Mouse (Mus musculus): Measurements from ENCODE around the gene Tsga10ip. TPM values are rescaled to one million over a fixed set of nuclear protein-coding genes. Genes with fewer than 3 reads are reported as not detected.

Gene Tsga10ip
- total and polyA plus RNA-seq, 2 experiments from 2014 or later: 0.08 to 0.43 TPM

GRCm38 (mm10) chr19:5372724-5373123, 29.6 kb downstream of the Tsga10ip start:
- 94% methylated on average over 7 of the region's 7 CpGs for WGBS
- H3K9me3 ChIP-seq (ENCODE audit: low read length): no peaks in the 10 kb centered on the region

DNA sequence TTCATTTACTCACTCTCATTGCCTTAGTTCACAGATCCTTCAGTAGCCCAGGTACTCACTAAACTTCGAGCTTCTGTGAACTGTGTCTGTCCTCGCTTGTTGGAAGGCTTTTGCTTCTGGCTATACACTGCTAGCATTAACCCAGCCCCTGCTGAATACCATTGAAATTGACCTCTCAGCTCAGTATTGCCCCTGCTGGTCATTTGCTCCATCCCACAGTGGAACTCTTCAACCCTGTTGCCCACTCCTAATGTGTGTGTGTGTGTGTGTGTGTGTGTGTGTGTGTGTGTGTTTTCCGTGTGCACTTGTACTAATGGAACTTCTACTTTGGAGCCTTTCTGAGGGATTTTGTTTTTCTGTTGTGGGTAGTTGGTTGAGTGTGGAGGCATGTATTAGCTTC, 31.4 kb downstream of the Tsga10ip start:
- H3K4me3 ChIP-seq (ENCODE audit: low read depth, low read length): no peak overlapping the region
- peaks cover 9% of the 10 kb centered on the region for H3K4me1 ChIP-seq (ENCODE audit: insufficient read depth)
- DNase-seq: no peak
- no peak overlapping the region for H3K9ac ChIP-seq
- no peak for ATAC-seq
- H3K36me3 ChIP-seq (ENCODE audit: insufficient read depth): peaks cover 52% of the 10 kb centered on the region
- TF ChIP-seq CTCF (IDR thresholded peaks at IDR 0.05; ENCODE audit: low read depth): peak; percentile 43
- 86% methylated on average over 3 of the region's 3 CpGs for WGBS
- no peaks in the 10 kb centered on the region for H3K9me3 ChIP-seq (ENCODE audit: low read length)
- H3K4me2 ChIP-seq (ENCODE audit: low read depth): no peak overlapping the region
- no peaks in the 10 kb centered on the region for H3K27me3 ChIP-seq (ENCODE audit: insufficient read depth, low read length)
- H3K27ac ChIP-seq (ENCODE audit: low read depth, low read length): no peak overlapping the region

More at GRCm38 (mm10) chr19:5372724-5373123, 29.6 kb downstream of the Tsga10ip start:
- Histone ChIP-seq H3K4me3 (ENCODE audit: low read depth, low read length) (no peak overlapping the region), H3K36me3 (ENCODE audit: insufficient read depth) (peaks cover 58% of the 10 kb centered on the region), H3K27ac (ENCODE audit: low read depth, low read length) (no peak overlapping the region), H3K27me3 (ENCODE audit: insufficient read depth, low read length) (no peaks in the 10 kb centered on the region), H3K4me1 (ENCODE audit: insufficient read depth) (peaks cover 4% of the 10 kb centered on the region), H3K9ac (no peak overlapping the region), H3K4me2 (ENCODE audit: low read depth) (no peak overlapping the region)
- no peak for TF ChIP-seq CTCF (IDR thresholded peaks at IDR 0.05; ENCODE audit: low read depth)
- no peak for ATAC-seq
- no peak for DNase-seq

- Histone ChIP-seq H3K27me3 (ENCODE audit: insufficient read depth, low read length) (no peaks in the 10 kb centered on the region), H3K4me2 (ENCODE audit: low read depth) (peak overlapping the region; percentile 66), H3K4me3 (ENCODE audit: low read depth, low read length) (peak overlapping the region; percentile 92), H3K4me1 (ENCODE audit: insufficient read depth) (peaks cover 13% of the 10 kb centered on the region), H3K36me3 (ENCODE audit: insufficient read depth) (peaks cover 51% of the 10 kb centered on the region), H3K9me3 (ENCODE audit: low read length) (no peaks in the 10 kb centered on the region), H3K27ac (ENCODE audit: low read depth, low read length) (no peak overlapping the region), H3K9ac (peak overlapping the region; percentile 76)
- TF ChIP-seq CTCF (IDR thresholded peaks at IDR 0.05; ENCODE audit: low read depth): peak; percentile 32
- DNase-seq (no peak), ATAC-seq (no peak)
- WGBS: 14% methylated on average over 11 of the region's 11 CpGs
These were observed 34.9 kb downstream of the Tsga10ip start for GRCm38 (mm10) chr19:5367455-5367854.

GRCm38 (mm10) chr19:5367053-5367359, 35.3 kb downstream of the Tsga10ip start, which contains the start of gene Banf1:
Gene Banf1, minus strand, starts transcription at chr19:5367168.
- WGBS: 1% methylated on average over 33 of the region's 33 CpGs
- no peaks in the 10 kb centered on the region for H3K9me3 ChIP-seq (ENCODE audit: low read length)

DNA sequence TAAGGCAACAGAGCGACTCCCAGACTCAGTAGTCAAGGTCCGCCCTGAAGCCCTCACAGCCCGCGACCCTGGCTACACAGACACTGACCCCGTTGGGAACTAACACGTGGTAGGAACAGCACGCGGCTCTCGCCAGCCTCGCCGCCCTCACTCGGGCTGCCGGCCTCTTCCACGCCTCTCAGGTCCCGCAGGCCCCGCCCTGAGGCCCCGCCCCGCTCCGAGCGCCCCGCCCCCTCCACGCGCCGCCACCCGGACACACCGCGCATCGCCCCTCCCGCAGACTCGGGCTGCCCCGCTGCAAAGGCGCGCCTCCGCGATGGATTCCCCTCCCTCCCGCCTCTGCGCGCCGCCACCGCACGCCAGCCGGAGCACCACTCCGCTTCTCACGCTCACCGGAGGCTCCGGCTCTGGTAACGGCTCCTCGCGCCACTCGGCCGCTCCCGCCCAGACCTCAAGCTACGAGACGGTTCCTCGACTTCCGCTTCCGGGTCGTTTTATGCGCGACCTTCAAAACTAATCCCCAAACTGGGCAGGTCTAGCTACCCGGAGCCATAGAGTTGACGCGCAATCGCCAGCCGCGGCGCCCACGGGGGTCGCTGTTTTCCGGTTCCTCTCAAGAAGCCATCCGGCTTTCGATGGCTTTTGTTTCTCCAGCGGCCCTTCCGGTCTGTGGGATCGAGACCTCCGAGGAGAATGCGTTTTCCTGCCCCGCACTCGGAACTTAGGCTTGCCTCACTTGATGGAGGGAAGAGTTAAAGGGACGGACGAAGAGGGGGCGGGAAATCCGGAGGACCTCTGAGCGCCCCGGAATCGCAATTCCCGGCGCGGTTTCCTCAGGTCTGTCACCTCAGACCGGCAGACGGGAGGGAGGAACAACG, 35.9 kb downstream of the Tsga10ip start, which contains the start of gene Eif1ad:
Eif1ad (plus strand) TSS at position 567 of the 878 bp plus-strand sequence.
- H3K4me3 ChIP-seq (ENCODE audit: low read depth, low read length): peak within 1 kb of the TSS; percentile 92
- ATAC-seq: peak; percentile 96
- H3K27me3 ChIP-seq (ENCODE audit: insufficient read depth, low read length): no peaks in the 10 kb centered on the region
- TF ChIP-seq CTCF (IDR thresholded peaks at IDR 0.05; ENCODE audit: low read depth): peak; percentile 29
- peak within 1 kb of the TSS; percentile 97 for H3K27ac ChIP-seq (ENCODE audit: low read depth, low read length)
- H3K4me2 ChIP-seq (ENCODE audit: low read depth): peak within 1 kb of the TSS; percentile 66
- DNase-seq: peak; percentile 98
- peak within 1 kb of the TSS; percentile 76 for H3K9ac ChIP-seq
- peaks cover 13% of the 10 kb centered on the region for H3K4me1 ChIP-seq (ENCODE audit: insufficient read depth)
- peaks cover 42% of the 10 kb centered on the region for H3K36me3 ChIP-seq (ENCODE audit: insufficient read depth)
- no peaks in the 10 kb centered on the region for H3K9me3 ChIP-seq (ENCODE audit: low read length)
- 2% methylated on average over 88 of the region's 92 CpGs for WGBS

More at GRCm38 (mm10) chr19:5367053-5367359, 35.3 kb downstream of the Tsga10ip start, which contains the start of gene Banf1:
- no peak for DNase-seq
- peaks cover 47% of the 10 kb centered on the region for H3K36me3 ChIP-seq (ENCODE audit: insufficient read depth)
- peak within 1 kb of the TSS; percentile 76 for H3K9ac ChIP-seq
- peak within 1 kb of the TSS; percentile 66 for H3K4me2 ChIP-seq (ENCODE audit: low read depth)
- ATAC-seq: peak; percentile 8
- H3K27ac ChIP-seq (ENCODE audit: low read depth, low read length): peak within 1 kb of the TSS; percentile 97
- H3K4me3 ChIP-seq (ENCODE audit: low read depth, low read length): peak within 1 kb of the TSS; percentile 92
- H3K27me3 ChIP-seq (ENCODE audit: insufficient read depth, low read length): no peaks in the 10 kb centered on the region
- TF ChIP-seq CTCF (IDR thresholded peaks at IDR 0.05; ENCODE audit: low read depth): no peak
- H3K4me1 ChIP-seq (ENCODE audit: insufficient read depth): peaks cover 13% of the 10 kb centered on the region

DNA sequence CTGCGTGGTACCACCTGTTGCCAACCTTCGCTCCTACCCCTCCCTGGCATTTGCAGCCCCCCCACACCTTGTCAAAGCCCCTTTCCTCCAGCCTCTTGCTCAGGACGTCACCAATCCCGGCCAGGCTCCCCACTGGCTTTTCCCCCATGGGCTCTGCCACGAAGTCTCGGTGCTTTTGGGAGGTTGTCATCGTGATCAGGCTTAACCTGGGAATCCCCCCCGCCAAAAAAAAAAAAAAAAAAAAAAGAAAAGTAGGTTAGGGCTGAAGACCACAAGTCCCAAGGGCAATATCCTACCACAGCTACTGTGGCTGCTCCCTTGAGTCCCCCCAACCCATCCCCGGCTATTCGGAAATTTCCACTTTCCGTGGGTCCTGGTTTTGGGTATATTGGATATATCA, 36.6 kb downstream of the Tsga10ip start:
- no peaks in the 10 kb centered on the region for H3K27me3 ChIP-seq (ENCODE audit: insufficient read depth, low read length)
- peaks cover 39% of the 10 kb centered on the region for H3K36me3 ChIP-seq (ENCODE audit: insufficient read depth)
- TF ChIP-seq CTCF (IDR thresholded peaks at IDR 0.05; ENCODE audit: low read depth): no peak
- peak overlapping the region; percentile 76 for H3K9ac ChIP-seq
- H3K9me3 ChIP-seq (ENCODE audit: low read length): no peaks in the 10 kb centered on the region
- ATAC-seq (no peak), DNase-seq (no peak)
- peak overlapping the region; percentile 97 for H3K27ac ChIP-seq (ENCODE audit: low read depth, low read length)
- peaks cover 13% of the 10 kb centered on the region for H3K4me1 ChIP-seq (ENCODE audit: insufficient read depth)
- peak overlapping the region; percentile 66 for H3K4me2 ChIP-seq (ENCODE audit: low read depth)
- 12% methylated on average over 11 of the region's 11 CpGs for WGBS
- peak overlapping the region; percentile 92 for H3K4me3 ChIP-seq (ENCODE audit: low read depth, low read length)

DNA sequence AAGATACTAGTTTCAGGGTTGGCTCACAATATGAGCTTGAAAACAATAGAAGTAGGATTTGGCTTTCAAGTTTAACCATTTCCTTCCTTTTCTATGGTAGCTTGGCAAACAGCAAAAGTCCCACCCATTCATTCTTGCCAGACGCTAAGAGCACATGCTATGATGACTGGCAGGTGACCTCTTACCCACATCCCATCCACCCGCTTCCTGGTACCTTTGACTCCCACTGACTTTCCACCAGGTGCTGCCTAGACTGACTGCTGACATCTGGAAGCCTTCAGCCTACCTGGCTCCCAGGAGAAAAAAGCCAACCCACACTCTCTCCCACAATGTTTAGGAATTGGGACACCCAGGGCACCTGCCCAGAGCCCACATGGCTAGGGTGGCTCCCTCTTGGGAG, 38.2 kb downstream of the Tsga10ip start:
- Histone ChIP-seq H3K4me1 (ENCODE audit: insufficient read depth) (peaks cover 13% of the 10 kb centered on the region), H3K9me3 (ENCODE audit: low read length) (no peaks in the 10 kb centered on the region), H3K27ac (ENCODE audit: low read depth, low read length) (no peak overlapping the region), H3K36me3 (ENCODE audit: insufficient read depth) (peaks cover 23% of the 10 kb centered on the region), H3K9ac (no peak overlapping the region), H3K27me3 (ENCODE audit: insufficient read depth, low read length) (no peaks in the 10 kb centered on the region), H3K4me3 (ENCODE audit: low read depth, low read length) (no peak overlapping the region), H3K4me2 (ENCODE audit: low read depth) (no peak overlapping the region)
- ATAC-seq (no peak), DNase-seq (no peak)
- TF ChIP-seq CTCF (IDR thresholded peaks at IDR 0.05; ENCODE audit: low read depth): no peak
- WGBS: 94% methylated on average over 2 of the region's 2 CpGs
